In the genomic region with DNA sequence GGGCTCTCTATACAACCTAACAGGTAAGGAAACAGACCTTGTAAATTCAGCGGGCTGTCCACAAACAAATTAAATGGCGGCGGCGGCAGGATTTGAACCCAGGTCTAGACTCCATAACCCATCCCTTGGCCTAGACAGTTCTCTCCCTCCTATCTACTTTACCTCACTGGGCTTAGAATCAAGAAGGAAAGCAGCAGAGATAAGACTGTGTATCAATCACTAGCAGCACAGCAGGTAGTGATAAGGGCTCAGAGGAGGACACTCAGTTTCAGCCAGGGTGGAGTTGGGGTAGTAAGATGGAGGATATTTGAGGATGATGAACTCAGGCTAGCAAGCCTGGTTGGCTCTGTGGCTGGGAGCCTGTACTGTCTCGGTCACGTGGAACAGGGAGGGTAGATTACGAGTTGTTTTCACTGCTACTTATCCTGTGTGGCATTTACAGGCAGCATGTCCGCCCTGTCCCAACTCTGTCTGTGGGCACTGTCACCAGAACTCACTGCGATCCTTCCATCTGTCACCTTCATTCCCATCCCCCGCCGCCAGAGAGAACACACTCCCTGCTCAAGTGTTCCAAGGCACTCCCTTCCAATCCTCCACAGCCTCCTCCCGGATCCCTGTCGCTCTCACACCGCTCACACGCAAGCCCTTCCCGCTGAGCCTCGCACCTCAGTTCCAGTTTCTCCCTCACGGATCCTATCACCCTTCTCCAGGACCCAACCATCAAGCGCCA, we compare ENCODE assay signal across 24 mouse cellular contexts. TPM values are rescaled to one million over a fixed set of nuclear protein-coding genes. Genes with fewer than 3 reads are reported as not detected.
DNase-seq lines count a peak whose midpoint lies in the region; ATAC-seq and TF ChIP-seq lines count a peak whose summit lies in the region.
"Had no signal": no experiment of that assay in that cellular context is flagged by ENCODE, and none has a peak within 500 bp of the region (broad histone marks: within the 10 kb centered on the region; RNA-seq: fewer than 3 reads in every experiment).

No protein-coding gene starts in this region.

- H3K4me3 ChIP-seq in hindbrain, embryonic 13.5 days, result no peak overlapping the region
- H3K4me3 ChIP-seq in hindbrain, embryonic 12.5 days, result no peak overlapping the region
- no peak overlapping the region for H3K4me3 ChIP-seq in midbrain, embryonic 12.5 days
- no peak overlapping the region for H3K4me3 ChIP-seq in midbrain, postnatal 0 days (ENCODE audit: low read depth, low read length)
- H3K4me3 ChIP-seq: embryonic facial prominence, embryonic 13.5 days; forebrain, embryonic 15.5 days; kidney, embryonic 15.5 days had no signal

- peak; percentile 66 for ATAC-seq in frontal cortex, adult (ENCODE audit: low TSS enrichment)
- ATAC-seq in hindbrain, embryonic 13.5 days (ENCODE audit: low FRiP score), result no peak
- ATAC-seq in hindbrain, embryonic 12.5 days (ENCODE audit: low FRiP score), result no peak
- ATAC-seq in midbrain, embryonic 12.5 days (ENCODE audit: low FRiP score, low read depth), result no peak
- ATAC-seq in midbrain, postnatal 0 days (ENCODE audit: low FRiP score), result no peak
- ATAC-seq: forebrain, embryonic 15.5 days; hindbrain, postnatal 0 days; intestine, postnatal 0 days had no signal

- no peak overlapping the region for H3K27ac ChIP-seq in hindbrain, embryonic 13.5 days
- H3K27ac ChIP-seq in hindbrain, embryonic 12.5 days, result no peak overlapping the region
- H3K27ac ChIP-seq in midbrain, embryonic 12.5 days (replicated peaks), result no peak overlapping the region
- H3K27ac ChIP-seq in midbrain, postnatal 0 days (ENCODE audit: low read depth, low read length), result no peak overlapping the region
- H3K27ac ChIP-seq: embryonic facial prominence, embryonic 13.5 days; forebrain, embryonic 15.5 days; hindbrain, postnatal 0 days; kidney, embryonic 15.5 days had no signal

- 73% methylated on average over 19 of the region's 19 CpGs for WGBS in hindbrain, embryonic 13.5 days
- WGBS in hindbrain, embryonic 12.5 days, result 71% methylated on average over 19 of the region's 19 CpGs
- 65% methylated on average over 19 of the region's 19 CpGs for WGBS in midbrain, embryonic 12.5 days
- 68% methylated on average over 19 of the region's 19 CpGs for WGBS in midbrain, postnatal 0 days

- TF ChIP-seq CTCF in midbrain, postnatal 0 days (IDR thresholded peaks at IDR 0.05), result no peak

- no peaks in the 10 kb centered on the region for H3K27me3 ChIP-seq in hindbrain, embryonic 13.5 days
- no peaks in the 10 kb centered on the region for H3K27me3 ChIP-seq in hindbrain, embryonic 12.5 days
- H3K27me3 ChIP-seq in midbrain, embryonic 12.5 days, result peaks cover 7% of the 10 kb centered on the region; the same call in 1 of the 2 replicates
- no peaks in the 10 kb centered on the region for H3K27me3 ChIP-seq in midbrain, postnatal 0 days (ENCODE audit: insufficient read depth, low read length)
- H3K27me3 ChIP-seq: embryonic facial prominence, embryonic 13.5 days; forebrain, embryonic 15.5 days; kidney, embryonic 15.5 days had no signal

- peaks cover 61% of the 10 kb centered on the region for H3K36me3 ChIP-seq in hindbrain, embryonic 13.5 days
- H3K36me3 ChIP-seq in hindbrain, embryonic 12.5 days, result peaks cover 79% of the 10 kb centered on the region
- H3K36me3 ChIP-seq in midbrain, embryonic 12.5 days, result peaks cover 96% of the 10 kb centered on the region
- H3K36me3 ChIP-seq in midbrain, postnatal 0 days (ENCODE audit: insufficient read depth, low read length), result peaks cover 18% of the 10 kb centered on the region
- H3K36me3 ChIP-seq: forebrain, embryonic 15.5 days had no signal

- H3K9ac ChIP-seq in hindbrain, embryonic 13.5 days, result peak overlapping the region; percentile 3; the same call in 1 of the 2 replicates
- no peak overlapping the region for H3K9ac ChIP-seq in hindbrain, embryonic 12.5 days
- 0 out of 2 replicates have a peak overlapping the region, but pooled peaks have one; percentile 11 for H3K9ac ChIP-seq in midbrain, embryonic 12.5 days (replicated peaks)
- H3K9ac ChIP-seq in midbrain, postnatal 0 days (replicated peaks; ENCODE audit: low read length, poor library complexity, severe bottlenecking), result no peak overlapping the region
- H3K9ac ChIP-seq: embryonic facial prominence, embryonic 13.5 days; forebrain, embryonic 15.5 days; kidney, embryonic 15.5 days had no signal

- DNase-seq in frontal cortex, postnatal 14 days (ENCODE audit: low spot score in 2 of 2), result no peak
- no peak for DNase-seq in midbrain, postnatal 0 days (ENCODE audit: low spot score)
- DNase-seq in embryo, embryonic 11 days, result no peak
- DNase-seq: adrenal gland, adult 2 months; cerebellum, adult 9-10 months; heart, postnatal 10 days; kidney, postnatal 4 days; left cerebral cortex, postnatal 4 days; lung, postnatal 10 days; right cerebral cortex, postnatal 25 days; thymus, postnatal 36 days had no signal

- H3K4me2 ChIP-seq in hindbrain, embryonic 13.5 days, result no peak overlapping the region
- H3K4me2 ChIP-seq in hindbrain, embryonic 12.5 days (replicated peaks), result no peak overlapping the region
- no peak overlapping the region for H3K4me2 ChIP-seq in midbrain, embryonic 12.5 days (replicated peaks)
- H3K4me2 ChIP-seq in midbrain, postnatal 0 days (ENCODE audit: low read depth, low read length, poor library complexity, severe bottlenecking), result no peak overlapping the region
- H3K4me2 ChIP-seq: embryonic facial prominence, embryonic 13.5 days; forebrain, embryonic 15.5 days; kidney, embryonic 15.5 days had no signal

- H3K9me3 ChIP-seq in hindbrain, embryonic 13.5 days, result no peaks in the 10 kb centered on the region
- no peaks in the 10 kb centered on the region for H3K9me3 ChIP-seq in hindbrain, embryonic 12.5 days (replicated peaks)
- no peaks in the 10 kb centered on the region for H3K9me3 ChIP-seq in midbrain, embryonic 12.5 days
- H3K9me3 ChIP-seq in midbrain, postnatal 0 days (ENCODE audit: low read length), result no peaks in the 10 kb centered on the region
- H3K9me3 ChIP-seq: embryonic facial prominence, embryonic 13.5 days; forebrain, embryonic 15.5 days; kidney, embryonic 15.5 days had no signal

- H3K4me1 ChIP-seq in hindbrain, embryonic 13.5 days (replicated peaks), result peaks cover 15% of the 10 kb centered on the region
- peaks cover 20% of the 10 kb centered on the region for H3K4me1 ChIP-seq in hindbrain, embryonic 12.5 days
- H3K4me1 ChIP-seq in midbrain, embryonic 12.5 days, result peaks cover 28% of the 10 kb centered on the region
- no peaks in the 10 kb centered on the region for H3K4me1 ChIP-seq in midbrain, postnatal 0 days (ENCODE audit: insufficient read depth, low read length)

RNA-seq across cellular contexts. Expression of a gene that starts 24.3 kb away (rescaled TPM):
- 9.9 and 10.3 TPM in 2 replicates for polyA plus RNA-seq in hindbrain, embryonic 13.5 days (2015; fragmentation: Nextera tagmentation; extraction: Ambion mirVana)
- 5.2 and 5.6 TPM in 2 replicates for polyA plus RNA-seq in hindbrain, embryonic 12.5 days (2016; fragmentation: Nextera tagmentation; extraction: Ambion mirVana)
- 3.8 and 3.9 TPM in 2 replicates for polyA plus RNA-seq in midbrain, embryonic 12.5 days (2016; fragmentation: Nextera tagmentation; extraction: Ambion mirVana)
- 49.8 and 52.0 TPM in 2 replicates for total RNA-seq in midbrain, postnatal 0 days (2014; rRNA removed)
- polyA plus RNA-seq in midbrain, postnatal 0 days (2015; fragmentation: Nextera tagmentation; extraction: Ambion mirVana), result 34.5 and 37.2 TPM in 2 replicates
- total RNA-seq: megakaryocyte, adult 5-6 weeks had no signal

RNA-seq across cellular contexts. Expression of a gene that starts 36.5 kb away (rescaled TPM):
- 7.9 and 8.0 TPM in 2 replicates for polyA plus RNA-seq in hindbrain, embryonic 13.5 days (2015; fragmentation: Nextera tagmentation; extraction: Ambion mirVana)
- polyA plus RNA-seq in hindbrain, embryonic 12.5 days (2016; fragmentation: Nextera tagmentation; extraction: Ambion mirVana), result 17.5 and 19.2 TPM in 2 replicates
- 31.0 and 33.6 TPM in 2 replicates for polyA plus RNA-seq in midbrain, embryonic 12.5 days (2016; fragmentation: Nextera tagmentation; extraction: Ambion mirVana)
- total RNA-seq in midbrain, postnatal 0 days (2014; rRNA removed), result 16.5 and 17.3 TPM in 2 replicates
- polyA plus RNA-seq in midbrain, postnatal 0 days (2015; fragmentation: Nextera tagmentation; extraction: Ambion mirVana), result 3.3 and 4.7 TPM in 2 replicates

RNA-seq across cellular contexts. Expression of a gene that starts 37.4 kb away (rescaled TPM):
- polyA plus RNA-seq in hindbrain, embryonic 13.5 days (2015; fragmentation: Nextera tagmentation; extraction: Ambion mirVana), result 3.7 and 4.2 TPM in 2 replicates
- 0.99 and 1.9 TPM in 2 replicates for polyA plus RNA-seq in hindbrain, embryonic 12.5 days (2016; fragmentation: Nextera tagmentation; extraction: Ambion mirVana)
- not detected in 2 replicates for polyA plus RNA-seq in midbrain, embryonic 12.5 days (2016; fragmentation: Nextera tagmentation; extraction: Ambion mirVana)
- 0.14 TPM in 1 of 2 replicates, not detected in the other for total RNA-seq in midbrain, postnatal 0 days (2014; rRNA removed)
- 0.23 TPM in 1 of 2 replicates, not detected in the other for polyA plus RNA-seq in midbrain, postnatal 0 days (2015; fragmentation: Nextera tagmentation; extraction: Ambion mirVana)
- total RNA-seq: left cerebral cortex, adult 18-20 months; left cerebral cortex, postnatal 4 days; liver, adult 2 months; megakaryocyte, adult 5-6 weeks had no signal
- polyA plus RNA-seq: forebrain, embryonic 15.5 days; spleen, adult 2 months had no signal

Comparison
In these comparisons a context has a peak if more than half of its experiments do, and no peak if none do; other contexts are left out.
1. H3K9ac ChIP-seq: peak in hindbrain, embryonic 13.5 days (single experiment) and midbrain, embryonic 12.5 days (single experiment); none in hindbrain, embryonic 12.5 days (single experiment) and midbrain, postnatal 0 days (single experiment).